Mouse (Mus musculus) limb, embryonic 14.5 days (tissue): ENCODE results near the gene Shld2. TPM values are rescaled to one million over a fixed set of nuclear protein-coding genes. Genes with fewer than 3 reads are reported as not detected.

Experiments
- ATAC-seq: fragments of 200-750 bp; cut with Nextera tagmentation; 2 replicates; pipeline ENCODE4 v1.8.0; 2017; ENCODE audit warnings: low read depth, moderate number of reproducible peaks, moderate TSS enrichment; ENCODE audit not compliant: low FRiP score
- DNase-seq: peaks from one replicate; pipeline ENCODE4 v3.0.0-alpha.2; 2015; ENCODE audit warnings: low spot score
- H3K27ac ChIP-seq: fragments of 300-500 bp; sonication (generic); replicated peaks from 2 replicates; pipeline ENCODE4 v1.5.1; 2014; ENCODE audit warnings: low read depth, mild to moderate bottlenecking, low read length, moderate library complexity, mixed read lengths
- H3K27me3 ChIP-seq: fragments of 300-500 bp; sonication (generic); 2 replicates; pipeline ENCODE4 v1.6.1; 2014; ENCODE audit warnings: low read length, mixed read lengths; ENCODE audit not compliant: control insufficient read depth, insufficient read depth
- H3K36me3 ChIP-seq: fragments of 300-500 bp; sonication (generic); 2 replicates; pipeline ENCODE4 v1.6.1; 2014; ENCODE audit warnings: mild to moderate bottlenecking, low read length, moderate library complexity, mixed read lengths; ENCODE audit not compliant: control insufficient read depth, insufficient read depth
- H3K4me1 ChIP-seq: fragments of 300-500 bp; sonication (generic); 2 replicates; pipeline ENCODE4 v1.6.1; 2014; ENCODE audit warnings: antibody characterized with exemption, low read length, mixed read lengths; ENCODE audit not compliant: control insufficient read depth, insufficient read depth
- H3K4me2 ChIP-seq: fragments of 300-500 bp; sonication (generic); replicated peaks from 2 replicates; pipeline ENCODE4 v1.6.1; 2014; ENCODE audit warnings: low read depth, mild to moderate bottlenecking, low read length, moderate library complexity; ENCODE audit not compliant: severe bottlenecking
- H3K4me3 ChIP-seq: fragments of 300-500 bp; sonication (generic); replicated peaks from 2 replicates; pipeline ENCODE4 v1.5.1; 2014; ENCODE audit warnings: low read length
- H3K9ac ChIP-seq: fragments of 300-500 bp; sonication (generic); 2 replicates; pipeline ENCODE4 v1.6.1; 2014; ENCODE audit warnings: mild to moderate bottlenecking, low read depth, low read length, moderate library complexity; ENCODE audit not compliant: severe bottlenecking
- H3K9me3 ChIP-seq: fragments of 300-500 bp; sonication (generic); 2 replicates; pipeline ENCODE4 v1.6.1; 2016; ENCODE audit warnings: low read length; ENCODE audit not compliant: control insufficient read depth
- POLR2A ChIP-seq: fragments of 200-500 bp; IDR thresholded peaks from 2 replicates; pipeline ENCODE4 v1.8.0; 2012; ENCODE audit warnings: inconsistent platforms, mild to moderate bottlenecking, moderate library complexity, borderline replicate concordance; ENCODE audit not compliant: insufficient read depth, insufficient read length; ENCODE audit errors: extremely low read depth
- WGBS: fragments of 180-500 bp; shearing (Covaris S2); extraction: QIAGEN DNeasy Blood & Tissue Kit; methylation state at CpG from one replicate; pipeline ENCODE4 v1.1.7; 2014; 5-methylcytosine and 5-hydroxymethylcytosine counted together
- polyA plus RNA-seq, 2 experiments: library from polyadenylated mRNA; depleted of rRNA in 1 of 2; stranded (reverse) in 1 of 2; unstranded in 1 of 2; fragments of >200 nt; fragmentation: Nextera tagmentation in 1 of 2; extraction: Ambion mirVana in 1 of 2; gene quantifications; 2 replicates each; pipeline versions ENCODE4 v1.2.1 to v1.2.3; 2012 to 2014

The Shld2 gene
- polyA plus RNA-seq, 2 experiments = 6.7 to 11.7 TPM

- H3K4me1 ChIP-seq = peaks cover 11% of the 10 kb centered on the region
- TF ChIP-seq POLR2A = no peak
- H3K9ac ChIP-seq = no peak overlapping the region
- H3K9me3 ChIP-seq = no peaks in the 10 kb centered on the region
- no peak overlapping the region for H3K4me3 ChIP-seq
- DNase-seq = no peak
- H3K27ac ChIP-seq = no peak overlapping the region
- WGBS = 84% methylated on average over 15 of the region's 15 CpGs
- ATAC-seq = no peak
- no peak overlapping the region for H3K4me2 ChIP-seq
- no peaks in the 10 kb centered on the region for H3K36me3 ChIP-seq
- no peaks in the 10 kb centered on the region; the same call in 1 of the 2 replicates for H3K27me3 ChIP-seq
Observed at GRCm38 (mm10) chr14:34195466-34195865, 114.8 kb downstream of the Shld2 start.

GRCm38 (mm10) chr14:34193879-34194278 lies 116.4 kb downstream of the Shld2 start:
- Histone ChIP-seq H3K9me3 (no peaks in the 10 kb centered on the region), H3K27me3 (no peaks in the 10 kb centered on the region), H3K27ac (no peak overlapping the region), H3K4me1 (peaks cover 8% of the 10 kb centered on the region), H3K36me3 (no peaks in the 10 kb centered on the region), H3K4me2 (no peak overlapping the region), H3K9ac (no peak overlapping the region), H3K4me3 (no peak overlapping the region)
- 81% methylated on average over 4 of the region's 4 CpGs for WGBS
- ATAC-seq (no peak), DNase-seq (no peak)
- TF ChIP-seq POLR2A = no peak

GRCm38 (mm10) chr14:34190361-34190760 lies 119.9 kb downstream of the Shld2 start:
- Histone ChIP-seq H3K9me3 (no peaks in the 10 kb centered on the region), H3K27ac (no peak overlapping the region), H3K4me2 (no peak overlapping the region), H3K36me3 (no peaks in the 10 kb centered on the region), H3K4me1 (no peaks in the 10 kb centered on the region), H3K9ac (no peak overlapping the region), H3K4me3 (no peak overlapping the region), H3K27me3 (no peaks in the 10 kb centered on the region)
- WGBS = 77% methylated on average over 7 of the region's 7 CpGs
- ATAC-seq = no peak
- no peak for DNase-seq
- no peak for TF ChIP-seq POLR2A

- Histone ChIP-seq H3K4me3 (no peak overlapping the region), H3K4me2 (no peak overlapping the region), H3K36me3 (no peaks in the 10 kb centered on the region), H3K9ac (no peak overlapping the region), H3K9me3 (no peaks in the 10 kb centered on the region), H3K27me3 (no peaks in the 10 kb centered on the region), H3K4me1 (no peaks in the 10 kb centered on the region), H3K27ac (no peak overlapping the region)
- DNase-seq (no peak), ATAC-seq (no peak)
- WGBS = 64% methylated on average over 5 of the region's 5 CpGs
- TF ChIP-seq POLR2A = no peak
Observed at GRCm38 (mm10) chr14:34188629-34189028, 121.7 kb downstream of the Shld2 start.

Other genes starting within 250 kb of the Shld2 start
- gene Anxa8, start 224.5 kb downstream of the Shld2 start, polyA plus RNA-seq (2012; rRNA removed) = 14.5 and 23.7 TPM in 2 replicates
- 35.9 and 42.5 TPM in 2 replicates for gene Anxa8, start 224.5 kb downstream of the Shld2 start, polyA plus RNA-seq (2014; fragmentation: Nextera tagmentation; extraction: Ambion mirVana)
- gene A630023A22Rik, start 207.7 kb downstream of the Shld2 start, polyA plus RNA-seq (2012; rRNA removed) = not detected in 2 replicates
- not detected in 2 replicates for gene A630023A22Rik, start 207.7 kb downstream of the Shld2 start, polyA plus RNA-seq (2014; fragmentation: Nextera tagmentation; extraction: Ambion mirVana)
- 0.01 and 0.06 TPM in 2 replicates for gene Npy4r, start 158.0 kb downstream of the Shld2 start, polyA plus RNA-seq (2012; rRNA removed)
- 0.06 TPM in 1 of 2 replicates, not detected in the other for gene Npy4r, start 158.0 kb downstream of the Shld2 start, polyA plus RNA-seq (2014; fragmentation: Nextera tagmentation; extraction: Ambion mirVana)
- 1.2 and 3.4 TPM in 2 replicates for gene Gprin2, start 108.8 kb downstream of the Shld2 start, polyA plus RNA-seq (2012; rRNA removed)
- gene Gprin2, start 108.8 kb downstream of the Shld2 start, polyA plus RNA-seq (2014; fragmentation: Nextera tagmentation; extraction: Ambion mirVana) = 0.70 and 0.81 TPM in 2 replicates
- 0.65 and 0.83 TPM in 2 replicates for gene Syt15, start 90.9 kb downstream of the Shld2 start, polyA plus RNA-seq (2012; rRNA removed)
- gene Syt15, start 90.9 kb downstream of the Shld2 start, polyA plus RNA-seq (2014; fragmentation: Nextera tagmentation; extraction: Ambion mirVana) = 0.51 and 0.53 TPM in 2 replicates
- gene Glud1, start 234 bp upstream of the Shld2 start, polyA plus RNA-seq (2012; rRNA removed) = 67.1 and 67.3 TPM in 2 replicates
- 81.2 and 93.9 TPM in 2 replicates for gene Glud1, start 234 bp upstream of the Shld2 start, polyA plus RNA-seq (2014; fragmentation: Nextera tagmentation; extraction: Ambion mirVana)
- 7.1 and 23.5 TPM in 2 replicates for gene Fam25c, start 44.9 kb upstream of the Shld2 start, polyA plus RNA-seq (2012; rRNA removed)
- gene Fam25c, start 44.9 kb upstream of the Shld2 start, polyA plus RNA-seq (2014; fragmentation: Nextera tagmentation; extraction: Ambion mirVana) = 30.0 and 45.6 TPM in 2 replicates
- gene Sncg, start 64.3 kb upstream of the Shld2 start, polyA plus RNA-seq (2012; rRNA removed) = 2.1 and 3.8 TPM in 2 replicates
- 3.0 and 3.6 TPM in 2 replicates for gene Sncg, start 64.3 kb upstream of the Shld2 start, polyA plus RNA-seq (2014; fragmentation: Nextera tagmentation; extraction: Ambion mirVana)
- 4.5 and 4.7 TPM in 2 replicates for gene Mmrn2, start 65.0 kb upstream of the Shld2 start, polyA plus RNA-seq (2012; rRNA removed)
- 6.9 and 7.7 TPM in 2 replicates for gene Mmrn2, start 65.0 kb upstream of the Shld2 start, polyA plus RNA-seq (2014; fragmentation: Nextera tagmentation; extraction: Ambion mirVana)
- 44.3 TPM in 2 replicates for gene Bmpr1a, start 192.8 kb upstream of the Shld2 start, polyA plus RNA-seq (2012; rRNA removed)
- gene Bmpr1a, start 192.8 kb upstream of the Shld2 start, polyA plus RNA-seq (2014; fragmentation: Nextera tagmentation; extraction: Ambion mirVana) = 72.1 and 72.4 TPM in 2 replicates
- gene 9230112D13Rik, start 212.3 kb upstream of the Shld2 start, polyA plus RNA-seq (2012; rRNA removed) = not detected in 2 replicates
- not detected in 2 replicates for gene 9230112D13Rik, start 212.3 kb upstream of the Shld2 start, polyA plus RNA-seq (2014; fragmentation: Nextera tagmentation; extraction: Ambion mirVana)